Mouse (Mus musculus) neural tube, embryonic 11.5 days (tissue): ENCODE measurements around the gene Mrrf. TPM values are rescaled to one million over a fixed set of nuclear protein-coding genes. Genes with fewer than 3 reads are reported as not detected.

Source experiments
- ATAC-seq: fragments of 200-750 bp; cut with Nextera tagmentation; 2 replicates; pipeline ENCODE4 v1.8.0; 2017; ENCODE audit warnings: moderate number of reproducible peaks, mild to moderate bottlenecking, moderate TSS enrichment, moderate library complexity; ENCODE audit not compliant: insufficient read depth, low FRiP score, low TSS enrichment
- DNase-seq: peaks from one replicate; pipeline ENCODE4 v3.0.0-alpha.2; 2015; ENCODE audit warnings: low spot score
- H3K27ac ChIP-seq: fragments of 300-500 bp; sonication (generic); 2 replicates; pipeline ENCODE4 v1.5.1; 2014; ENCODE audit warnings: low read depth, mild to moderate bottlenecking, low read length
- H3K27me3 ChIP-seq: fragments of 300-500 bp; sonication (generic); 2 replicates; pipeline ENCODE4 v1.6.1; 2014; ENCODE audit warnings: mild to moderate bottlenecking, low read length, mixed read lengths; ENCODE audit not compliant: control insufficient read depth, insufficient read depth
- H3K36me3 ChIP-seq: fragments of 300-500 bp; sonication (generic); 2 replicates; pipeline ENCODE4 v1.6.1; 2014; ENCODE audit warnings: mild to moderate bottlenecking, low read length, moderate library complexity, mixed read lengths; ENCODE audit not compliant: control insufficient read depth, insufficient read depth
- H3K4me1 ChIP-seq: fragments of 300-500 bp; sonication (generic); 2 replicates; pipeline ENCODE4 v1.6.1; 2014; ENCODE audit warnings: low read length, mixed read lengths; ENCODE audit not compliant: control insufficient read depth, insufficient read depth
- H3K4me2 ChIP-seq: fragments of 300-500 bp; sonication (generic); 2 replicates; pipeline ENCODE4 v1.6.1; 2014; ENCODE audit warnings: low read depth, mild to moderate bottlenecking, moderate library complexity
- H3K4me3 ChIP-seq: fragments of 300-500 bp; sonication (generic); 2 replicates; pipeline ENCODE4 v1.5.1; 2014; ENCODE audit warnings: low read depth, low read length
- H3K9ac ChIP-seq: fragments of 300-500 bp; sonication (generic); 2 replicates; pipeline ENCODE4 v1.6.1; 2014; ENCODE audit warnings: mild to moderate bottlenecking, low read length
- H3K9me3 ChIP-seq: fragments of 300-500 bp; sonication (generic); 2 replicates; pipeline ENCODE4 v1.6.1; 2016; ENCODE audit warnings: low read length; ENCODE audit not compliant: control insufficient read depth
- WGBS: fragments of 180-500 bp; shearing (Covaris S2); extraction: QIAGEN DNeasy Blood & Tissue Kit; methylation state at CpG from one replicate; pipeline ENCODE4 v1.1.7; 2014; 5-methylcytosine and 5-hydroxymethylcytosine counted together
- polyA plus RNA-seq: library from polyadenylated mRNA; unstranded; fragments of >200 nt; fragmentation: Nextera tagmentation; extraction: Ambion mirVana; gene quantifications from 2 replicates; pipeline ENCODE4 v1.2.1, GENCODE M21; 2014

The Mrrf gene
- polyA plus RNA-seq, 1 experiment from 2014 or later: 31.3 TPM

GRCm38 (mm10) chr2:36099739-36100138 lies 36.5 kb upstream of the Mrrf start:
- peaks cover 100% of the 10 kb centered on the region for H3K27me3 ChIP-seq
- H3K9ac ChIP-seq: no peak overlapping the region
- H3K4me1 ChIP-seq: peaks cover 7% of the 10 kb centered on the region; the same call in 1 of the 2 replicates
- no peak overlapping the region for H3K4me3 ChIP-seq
- no peaks in the 10 kb centered on the region for H3K9me3 ChIP-seq
- WGBS: under 1% methylated on average over 6 of the region's 6 CpGs
- no peak overlapping the region for H3K4me2 ChIP-seq
- ATAC-seq: no peak
- H3K36me3 ChIP-seq: no peaks in the 10 kb centered on the region
- no peak for DNase-seq
- H3K27ac ChIP-seq: no peak overlapping the region

- Histone ChIP-seq H3K27ac (no peak overlapping the region), H3K4me3 (no peak overlapping the region), H3K9me3 (no peaks in the 10 kb centered on the region), H3K9ac (no peak overlapping the region), H3K4me1 (peaks cover 15% of the 10 kb centered on the region; the same call in 1 of the 2 replicates), H3K36me3 (no peaks in the 10 kb centered on the region), H3K4me2 (no peak overlapping the region), H3K27me3 (peaks cover 100% of the 10 kb centered on the region)
- 2% methylated on average over 28 of the region's 28 CpGs for WGBS
- DNase-seq: peak; percentile 53
- ATAC-seq: 0 out of 2 replicates have a peak, but pooled peaks have one; percentile 9
Observed at GRCm38 (mm10) chr2:36101866-36102558, 34.2 kb upstream of the Mrrf start.

- Histone ChIP-seq H3K4me1 (peaks cover 15% of the 10 kb centered on the region; the same call in 1 of the 2 replicates), H3K36me3 (no peaks in the 10 kb centered on the region), H3K9ac (no peak overlapping the region), H3K27me3 (peaks cover 100% of the 10 kb centered on the region), H3K4me2 (no peak overlapping the region), H3K27ac (no peak overlapping the region), H3K9me3 (no peaks in the 10 kb centered on the region), H3K4me3 (no peak overlapping the region)
- WGBS: under 1% methylated on average over 21 of the region's 21 CpGs
- DNase-seq (peak; percentile 61), ATAC-seq (peak; percentile 32; the same call in 1 of the 2 replicates)
Observed at GRCm38 (mm10) chr2:36102559-36102946, 33.6 kb upstream of the Mrrf start.

GRCm38 (mm10) chr2:36103069-36103554 lies 33.1 kb upstream of the Mrrf start:
- Histone ChIP-seq H3K4me2 (no peak overlapping the region; the same call in 1 of the 2 replicates), H3K9me3 (no peaks in the 10 kb centered on the region), H3K4me3 (no peak overlapping the region), H3K27me3 (peaks cover 100% of the 10 kb centered on the region), H3K9ac (no peak overlapping the region), H3K27ac (no peak overlapping the region), H3K4me1 (peaks cover 15% of the 10 kb centered on the region; the same call in 1 of the 2 replicates), H3K36me3 (no peaks in the 10 kb centered on the region)
- under 1% methylated on average over 21 of the region's 21 CpGs for WGBS
- no peak for ATAC-seq
- peak; percentile 40 for DNase-seq

- H3K27ac ChIP-seq: no peak overlapping the region
- H3K9me3 ChIP-seq: no peaks in the 10 kb centered on the region
- peak; percentile 59 for DNase-seq
- peak overlapping the region; percentile 15 for H3K4me3 ChIP-seq
- WGBS: under 1% methylated on average over 38 of the region's 38 CpGs
- H3K4me1 ChIP-seq: peaks cover 15% of the 10 kb centered on the region; the same call in 1 of the 2 replicates
- peak overlapping the region; percentile 28 for H3K4me2 ChIP-seq
- H3K27me3 ChIP-seq: peaks cover 99% of the 10 kb centered on the region
- H3K9ac ChIP-seq: no peak overlapping the region
- ATAC-seq: no peak
- no peaks in the 10 kb centered on the region for H3K36me3 ChIP-seq
Observed at GRCm38 (mm10) chr2:36103555-36104367, 32.4 kb upstream of the Mrrf start.

GRCm38 (mm10) chr2:36104436-36104955 lies 31.7 kb upstream of the Mrrf start:
- under 1% methylated on average over 32 of the region's 32 CpGs for WGBS

GRCm38 (mm10) chr2:36104956-36105741 lies 31.0 kb upstream of the Mrrf start, which contains the start of gene Lhx6:
Gene Lhx6 (minus strand): TSS chr2:36105408.
- H3K9ac ChIP-seq: peak within 1 kb of the TSS; percentile 22
- DNase-seq: peak; percentile 40
- H3K36me3 ChIP-seq: no peaks in the 10 kb centered on the region
- H3K27me3 ChIP-seq: peaks cover 95% of the 10 kb centered on the region
- no peaks in the 10 kb centered on the region for H3K9me3 ChIP-seq
- peaks cover 15% of the 10 kb centered on the region; the same call in 1 of the 2 replicates for H3K4me1 ChIP-seq
- WGBS: under 1% methylated on average over 51 of the region's 58 CpGs
- no peak within 1 kb of the TSS for H3K27ac ChIP-seq
- H3K4me2 ChIP-seq: peak within 1 kb of the TSS; percentile 49
- H3K4me3 ChIP-seq: peak within 1 kb of the TSS; percentile 30
- ATAC-seq: peak; percentile 43; the same call in 1 of the 2 replicates

More at GRCm38 (mm10) chr2:36104436-36104955, 31.7 kb upstream of the Mrrf start:
- Histone ChIP-seq H3K9ac (no peak overlapping the region; the same call in 1 of the 2 replicates), H3K4me3 (peak overlapping the region; percentile 30), H3K36me3 (no peaks in the 10 kb centered on the region), H3K9me3 (no peaks in the 10 kb centered on the region), H3K27ac (no peak overlapping the region), H3K27me3 (peaks cover 97% of the 10 kb centered on the region), H3K4me2 (peak overlapping the region; percentile 49), H3K4me1 (peaks cover 15% of the 10 kb centered on the region; the same call in 1 of the 2 replicates)
- DNase-seq (peak; percentile 64), ATAC-seq (no peak)

- WGBS: 7% methylated on average over 7 of the region's 7 CpGs
- Histone ChIP-seq H3K27ac (no peak overlapping the region), H3K36me3 (no peaks in the 10 kb centered on the region), H3K9ac (no peak overlapping the region), H3K4me3 (no peak overlapping the region), H3K4me1 (peaks cover 12% of the 10 kb centered on the region; the same call in 1 of the 2 replicates), H3K4me2 (no peak overlapping the region), H3K9me3 (no peaks in the 10 kb centered on the region), H3K27me3 (peaks cover 62% of the 10 kb centered on the region)
- no peak for DNase-seq
- no peak for ATAC-seq
Observed at GRCm38 (mm10) chr2:36108615-36109014, 27.6 kb upstream of the Mrrf start.
